Mouse (Mus musculus): ENCODE measurements at regions not wholly inside any gene's neighbourhood (a gene's known extent, or its start where the extent isn't known, plus 50 kb on each side); places are given as distances from the start of the nearest gene placed in this dataset.

DNA sequence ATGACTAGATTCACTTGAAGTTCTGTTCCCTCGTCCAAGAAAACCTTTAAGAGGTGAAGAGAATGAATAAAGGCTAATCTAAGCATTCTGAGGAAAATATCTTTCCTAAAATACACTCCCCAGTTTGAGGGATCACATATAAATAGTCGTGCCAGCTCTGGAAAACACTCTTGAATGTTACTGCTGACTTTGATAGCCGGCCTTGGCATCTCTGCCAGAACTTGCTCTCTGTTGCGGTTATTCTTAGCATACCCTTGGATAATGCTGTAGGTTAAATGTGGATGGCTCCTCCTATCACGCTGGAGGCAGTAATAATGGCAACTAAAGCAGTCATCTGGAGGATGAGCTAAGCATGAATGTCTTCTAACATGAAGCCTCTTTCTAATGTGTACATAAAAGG lies 363.6 kb upstream of the Adgrl2 start:
- DNase-seq = no peak

DNA sequence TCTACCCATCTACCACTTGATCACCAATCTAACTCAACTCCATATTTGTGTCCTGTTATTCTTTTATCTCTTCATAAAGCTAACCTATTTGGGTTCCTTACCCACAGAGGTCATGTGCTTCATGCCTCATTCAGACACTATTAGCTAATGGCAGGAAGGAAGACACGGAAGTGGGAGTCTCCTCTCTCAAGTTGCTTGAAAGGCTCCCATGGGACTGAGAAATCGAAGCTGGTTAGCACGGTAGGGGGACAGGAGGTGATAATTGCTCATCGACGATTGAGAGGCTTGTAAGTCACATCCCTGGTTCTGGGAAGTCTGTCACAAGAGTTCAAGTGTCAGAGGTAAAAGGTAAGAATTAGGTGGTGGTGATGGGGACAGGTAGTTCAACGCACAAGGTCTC lies 362.2 kb upstream of the Adgrl2 start:
- DNase-seq = no peak

DNA sequence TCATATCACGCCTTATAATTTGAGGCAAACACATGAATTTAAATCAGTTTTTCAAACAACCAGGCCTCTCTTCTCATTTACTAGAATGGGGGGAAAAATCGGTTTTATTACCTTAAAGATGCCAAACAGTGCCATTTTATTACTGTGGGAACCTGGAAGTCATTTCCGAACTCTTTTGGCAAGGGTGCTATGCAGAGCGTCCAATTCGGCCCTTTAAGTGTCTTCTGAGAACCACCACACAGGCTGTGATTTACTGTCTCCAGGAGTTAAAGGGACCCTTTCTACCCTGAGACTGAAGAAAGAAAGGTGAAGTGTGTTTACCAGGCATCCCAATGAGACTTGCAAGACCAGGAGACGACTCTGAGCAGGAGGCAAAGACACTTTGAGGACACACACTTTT lies 359.4 kb upstream of the Adgrl2 start:
- DNase-seq = no peak

DNA sequence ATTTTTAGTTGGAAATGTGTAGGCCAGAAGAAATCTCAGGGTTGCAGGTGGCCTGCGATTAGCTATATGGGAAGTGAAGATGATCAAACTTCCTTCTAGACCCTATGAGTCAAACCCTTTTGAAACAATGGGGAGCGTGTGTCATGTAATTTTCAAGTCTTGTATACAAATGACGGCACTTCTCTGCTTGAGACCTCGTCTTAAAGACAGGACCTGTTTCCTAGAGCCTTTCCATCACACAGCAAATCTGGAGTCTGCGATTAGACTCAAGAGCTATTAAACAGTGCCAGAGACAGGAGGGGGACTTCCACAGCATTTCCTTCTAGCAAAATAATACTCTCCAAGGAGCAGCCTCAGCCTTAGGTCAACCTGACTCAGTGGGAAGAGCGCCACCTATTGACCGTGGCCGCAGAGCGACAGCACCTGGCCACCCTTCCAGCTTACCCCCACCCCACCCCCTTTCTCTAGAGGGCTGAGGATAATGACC lies 358.9 kb upstream of the Adgrl2 start:
- DNase-seq = no peak

DNA sequence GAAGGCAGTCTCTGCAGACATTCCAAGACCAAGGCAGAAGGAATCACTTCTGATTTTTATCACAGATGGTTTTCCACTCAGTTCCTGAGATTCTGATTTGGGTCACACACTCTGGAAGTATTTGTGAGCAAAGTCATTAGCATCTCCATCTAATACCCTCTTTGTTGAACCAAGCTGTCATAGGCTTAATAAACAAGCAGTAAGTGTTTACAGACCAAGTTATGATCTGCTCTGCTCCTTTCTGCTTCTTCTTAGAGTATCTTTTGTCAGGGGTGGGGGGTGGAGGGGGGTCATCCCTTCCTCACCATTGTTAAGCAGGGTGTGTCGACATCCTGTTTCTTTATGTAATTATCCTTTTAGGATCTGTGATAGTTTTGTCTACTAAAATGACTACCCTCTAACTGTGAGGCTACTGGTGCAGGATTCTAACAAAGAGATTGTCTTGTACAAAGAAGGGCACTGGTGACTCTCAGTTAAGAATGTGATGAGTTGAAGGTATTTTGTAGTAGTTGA lies 358.2 kb upstream of the Adgrl2 start:
- no peak for DNase-seq

DNA sequence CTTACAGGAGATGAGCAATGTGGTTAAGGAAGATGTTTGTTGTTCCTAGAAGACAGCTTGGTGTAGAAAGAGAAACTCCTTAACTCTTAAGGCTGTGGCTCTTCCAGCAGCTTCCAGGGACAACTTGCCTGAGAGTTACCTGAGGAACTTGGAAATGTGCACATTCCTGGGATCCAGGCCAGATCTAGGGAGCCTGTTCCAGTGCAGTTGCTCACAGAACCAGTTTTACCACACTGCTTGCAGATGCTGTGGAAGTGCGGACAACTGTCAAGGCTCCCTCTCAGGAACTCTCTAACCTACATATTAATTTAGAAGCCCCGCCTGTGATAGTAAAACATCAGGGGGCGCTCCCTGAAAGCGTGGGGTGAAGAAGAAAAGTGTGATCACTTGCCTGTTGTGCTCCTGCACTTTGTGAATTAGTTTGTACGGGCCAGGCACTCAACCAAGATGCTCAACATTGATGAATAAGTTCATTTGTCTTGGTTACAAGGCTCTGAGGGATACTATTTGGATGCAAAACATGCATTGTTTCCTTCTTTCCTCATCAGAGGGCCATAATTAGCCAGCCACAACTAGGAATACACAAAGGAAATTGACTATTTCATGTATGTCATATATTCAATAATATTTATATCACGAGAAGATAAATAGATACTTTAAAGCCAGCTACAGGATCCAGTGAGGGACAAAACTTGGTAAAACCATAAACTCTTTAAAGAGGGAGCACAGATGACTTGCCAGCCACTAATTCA lies 357.1 kb upstream of the Adgrl2 start:
- no peak for DNase-seq

DNA sequence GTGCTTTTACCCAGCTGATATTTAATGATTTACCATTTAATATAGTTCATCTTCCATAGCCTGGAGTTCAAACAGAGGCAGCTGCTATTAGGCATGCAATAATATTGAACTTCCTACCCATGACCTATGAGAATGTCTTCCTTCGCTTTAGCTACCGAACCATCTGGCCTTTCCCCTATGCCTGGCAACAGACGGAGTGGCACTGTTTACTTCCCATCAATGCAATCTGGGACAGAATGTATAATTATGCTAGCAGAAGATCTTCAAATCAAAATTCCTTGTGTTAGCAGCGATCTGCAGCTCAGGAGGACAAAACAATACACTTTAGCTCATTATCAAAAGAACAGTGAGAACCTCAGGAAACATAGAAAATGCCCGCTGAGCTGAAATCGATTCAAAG lies 352.2 kb upstream of the Adgrl2 start:
- no peak for DNase-seq

DNA sequence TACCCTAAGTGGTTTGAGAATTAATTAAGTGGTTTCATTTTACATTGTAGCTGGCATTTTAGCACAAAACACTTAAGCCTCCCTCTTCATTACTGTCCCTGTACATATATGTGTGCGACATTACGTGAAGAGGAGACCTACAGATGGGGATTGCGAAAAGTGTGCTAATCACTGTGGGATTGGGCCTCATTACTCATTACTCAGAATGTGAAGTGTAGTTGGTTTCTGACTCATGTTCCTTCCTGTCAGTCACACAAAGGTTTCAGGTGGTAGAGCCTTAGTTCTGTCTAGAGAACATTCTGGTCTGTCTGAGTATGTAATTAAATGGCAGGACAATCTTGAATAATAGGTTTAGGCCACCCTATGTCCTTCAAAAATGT lies 349.0 kb upstream of the Adgrl2 start:
- DNase-seq = no peak

DNA sequence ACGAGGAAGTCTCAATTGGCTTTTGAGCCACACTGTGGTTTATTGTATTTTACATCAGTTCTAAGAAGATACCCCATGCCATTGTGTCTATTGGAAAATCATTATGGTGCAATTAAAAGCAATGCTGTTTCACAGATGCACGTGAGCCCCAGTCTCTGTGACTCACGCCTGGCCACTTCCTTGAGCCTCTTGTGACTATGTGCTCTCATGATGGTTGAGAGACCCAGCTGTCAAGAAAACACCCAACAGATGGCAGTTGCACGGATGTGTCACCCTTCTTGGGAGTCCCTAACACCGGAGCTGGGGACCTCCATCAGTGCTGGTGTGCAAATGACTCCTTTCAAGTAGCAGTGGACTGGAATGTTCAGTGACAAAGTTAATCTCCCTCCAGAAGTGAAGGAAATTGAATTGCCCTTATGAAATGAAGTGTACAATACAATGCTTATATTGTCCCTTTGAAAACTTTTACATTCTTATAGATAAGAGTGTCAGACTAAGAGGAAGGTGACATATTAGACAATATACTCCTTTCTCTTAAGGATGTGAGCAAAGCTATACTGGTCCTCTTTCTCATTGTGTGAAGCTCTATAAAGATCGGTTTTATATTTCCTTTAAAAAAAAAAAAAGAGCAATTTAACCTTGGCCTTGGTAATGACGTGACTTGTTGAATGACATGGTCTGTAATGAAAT lies 348.5 kb upstream of the Adgrl2 start:
- no peak for DNase-seq

DNA sequence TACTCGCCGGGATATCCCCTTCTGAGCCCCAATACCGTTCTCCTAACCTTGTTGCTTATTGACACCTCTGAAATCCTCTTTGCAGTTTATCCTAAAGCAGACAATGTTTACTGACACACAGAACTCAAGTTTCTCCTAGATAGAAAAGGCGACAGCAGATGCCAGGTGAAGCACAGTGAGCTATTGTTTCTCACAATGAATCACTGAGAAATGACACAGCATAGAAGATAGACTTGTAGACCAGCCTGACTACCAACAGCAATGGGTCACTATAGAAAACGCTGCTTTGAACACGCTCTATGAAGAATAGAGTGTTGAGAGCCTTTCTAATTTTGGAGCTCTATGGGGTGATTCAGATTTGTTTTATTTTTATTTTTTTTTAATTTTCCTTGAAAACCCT lies 344.9 kb upstream of the Adgrl2 start:
- DNase-seq = no peak

DNA sequence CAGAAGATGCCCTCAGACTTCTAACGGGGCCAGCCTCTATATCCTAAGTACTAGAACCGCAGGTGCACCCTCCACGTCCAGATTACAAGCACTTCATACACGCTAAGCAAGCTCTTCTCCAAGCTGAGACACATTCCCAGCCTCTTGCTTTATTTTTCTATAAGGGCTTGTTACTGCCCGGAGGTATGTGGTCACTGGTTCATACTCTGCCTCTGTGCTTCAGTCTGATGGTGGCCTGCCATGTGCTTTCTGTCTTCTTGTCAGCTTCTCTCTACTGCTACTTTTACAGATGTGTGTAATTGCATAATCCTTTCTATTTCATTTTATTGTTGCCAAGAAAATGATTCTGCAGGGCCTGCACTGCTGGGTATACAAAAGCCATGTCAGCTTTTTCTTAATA lies 343.3 kb upstream of the Adgrl2 start:
- DNase-seq = no peak

DNA sequence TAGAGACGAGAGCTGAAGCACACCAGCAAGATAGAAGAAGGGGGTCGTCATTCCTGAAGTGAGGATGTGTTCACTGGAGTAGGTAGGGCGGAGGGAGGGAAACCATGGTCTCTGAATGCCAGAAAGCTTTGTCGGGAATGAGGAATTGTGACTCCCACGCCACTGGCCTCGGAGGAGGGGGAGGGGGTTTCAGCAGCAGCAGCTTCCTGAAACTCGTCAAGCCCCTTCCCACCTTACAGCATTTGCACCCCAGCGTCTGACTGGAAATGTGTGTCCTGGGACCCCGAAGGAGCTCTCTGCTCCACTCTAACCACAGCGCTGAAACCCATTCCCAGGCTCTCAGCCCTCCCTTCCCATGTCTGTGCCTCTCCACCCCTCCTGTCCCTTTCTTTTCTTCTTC lies 342.8 kb upstream of the Adgrl2 start:
- DNase-seq = no peak

DNA sequence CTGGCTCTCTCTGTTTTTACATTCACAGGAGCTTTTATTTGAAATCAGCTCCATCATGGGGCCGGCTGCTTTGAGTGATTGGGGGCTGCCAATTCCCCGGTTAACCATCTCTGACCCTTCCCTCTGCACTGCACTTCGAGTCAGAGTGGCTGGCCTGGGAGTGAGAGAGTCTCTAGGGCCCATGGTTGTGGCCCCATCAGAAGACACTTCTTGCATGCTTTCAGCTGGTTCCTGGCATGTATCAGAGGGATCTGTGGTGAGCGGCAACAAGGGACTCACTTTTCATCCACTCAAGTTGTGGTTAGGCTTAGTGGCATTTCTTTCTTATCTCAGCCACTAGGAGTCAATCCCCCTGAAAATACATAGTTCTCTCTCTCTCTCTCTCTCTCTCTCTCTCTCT lies 341.8 kb upstream of the Adgrl2 start:
- no peak for DNase-seq

DNA sequence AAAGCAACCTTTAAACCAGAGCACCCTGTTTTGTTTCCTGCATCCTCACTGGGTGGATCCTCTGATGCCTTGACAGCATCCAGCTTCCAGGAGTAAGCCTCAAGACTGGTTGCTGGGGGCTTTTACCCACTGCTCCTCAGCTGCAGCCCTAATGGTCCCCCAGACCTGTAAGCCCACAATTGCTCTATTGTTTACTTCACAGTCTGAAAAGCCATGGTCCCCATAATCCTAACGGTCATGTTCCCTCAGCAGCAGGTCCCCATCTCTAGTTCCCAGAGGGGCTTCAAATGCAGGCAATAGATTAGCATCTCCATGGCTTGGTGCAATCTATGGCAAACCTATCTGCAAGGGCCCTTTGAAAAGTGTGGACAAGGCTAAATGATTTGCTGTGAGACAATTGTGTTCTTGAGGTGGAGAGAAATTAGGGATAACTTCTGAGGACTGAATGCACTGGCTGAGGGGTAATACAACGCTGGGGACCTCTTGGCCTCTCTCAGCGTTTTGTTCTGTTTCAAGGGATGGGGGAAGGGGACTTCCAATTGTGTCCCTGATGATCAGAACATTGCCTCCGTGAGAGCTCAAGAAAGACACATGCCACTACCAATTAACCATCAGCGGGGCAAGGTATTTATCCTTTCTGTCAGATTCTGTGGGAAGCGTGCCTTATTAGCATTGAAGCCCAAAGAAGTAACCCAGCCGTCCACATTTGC lies 341.1 kb upstream of the Adgrl2 start:
- no peak for DNase-seq

DNA sequence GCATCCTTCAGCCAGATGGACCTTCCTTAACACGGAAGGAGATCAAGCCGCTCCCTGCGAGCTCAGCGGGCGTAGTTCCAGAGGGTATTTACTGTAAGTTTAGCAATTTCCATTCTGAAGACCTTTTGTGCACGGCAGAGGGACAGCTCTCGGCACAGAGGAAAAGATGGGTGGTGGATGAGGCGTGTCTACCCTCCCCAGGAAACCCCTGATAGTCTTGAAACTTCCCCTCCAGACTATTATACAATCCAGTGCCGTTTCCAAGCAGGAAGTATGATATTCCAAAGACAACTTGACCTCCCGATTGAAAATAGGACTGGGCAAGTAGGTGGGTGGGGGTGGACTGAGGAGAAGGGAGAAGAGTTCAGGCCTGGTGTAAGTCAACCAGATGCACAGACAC lies 340.4 kb upstream of the Adgrl2 start:
- DNase-seq = no peak

DNA sequence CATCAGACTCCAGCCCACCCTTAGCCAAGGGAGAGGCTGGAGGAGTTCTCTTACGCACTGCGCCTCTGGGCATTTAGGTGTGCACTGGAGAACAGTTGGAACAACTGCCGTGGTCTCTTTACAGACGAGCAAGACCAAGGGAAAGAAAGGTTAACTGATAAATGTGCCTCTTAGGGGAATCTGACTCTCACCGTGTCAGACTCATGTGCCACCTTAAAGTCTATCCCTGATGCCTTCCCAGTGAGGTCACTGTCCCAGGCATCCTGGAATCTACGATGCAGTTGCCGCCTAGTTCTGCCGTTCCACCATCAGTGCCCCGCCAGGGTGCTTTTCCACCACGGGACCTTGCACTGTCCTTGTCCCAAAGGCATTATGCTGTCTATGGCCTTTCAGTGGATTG lies 339.7 kb upstream of the Adgrl2 start:
- DNase-seq = no peak

DNA sequence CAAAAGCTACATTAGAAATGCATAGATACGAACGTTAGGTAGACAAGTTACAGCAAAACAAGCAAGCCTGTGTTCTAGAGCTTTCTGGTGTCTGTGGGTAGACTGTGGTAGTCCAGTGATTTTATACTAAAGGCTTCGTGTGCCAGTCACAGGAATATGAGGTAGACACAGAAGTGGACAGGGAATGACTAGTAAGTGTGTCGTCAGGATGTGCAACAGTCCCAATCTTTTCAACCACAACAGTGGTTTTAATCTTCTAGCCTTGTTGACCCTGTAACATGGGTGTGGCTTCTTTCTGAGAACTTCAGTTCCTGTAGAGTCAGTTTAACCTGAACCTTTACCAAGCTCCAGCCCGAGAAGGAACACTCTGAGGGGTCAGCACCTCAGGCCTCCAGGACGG lies 339.3 kb upstream of the Adgrl2 start:
- no peak for DNase-seq

DNA sequence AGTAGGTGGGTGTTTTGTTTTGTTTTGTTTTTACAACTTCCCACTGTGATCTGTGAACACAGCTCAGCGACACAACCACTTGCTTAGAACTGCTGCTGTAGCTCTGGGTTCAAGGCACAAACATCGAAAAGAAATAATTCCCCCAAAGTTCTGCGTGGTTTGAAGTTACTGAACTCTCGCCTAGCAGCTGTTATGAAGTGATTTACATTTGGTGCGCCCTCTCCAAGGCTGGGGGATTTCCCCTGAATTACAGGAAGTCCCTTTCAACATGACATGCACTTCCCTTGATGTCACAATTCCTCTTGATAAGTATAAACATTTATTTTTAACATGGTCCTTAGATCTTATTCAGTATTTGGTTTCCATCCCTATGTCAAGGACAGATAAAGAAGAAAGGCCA lies 336.3 kb upstream of the Adgrl2 start:
- DNase-seq = no peak

DNA sequence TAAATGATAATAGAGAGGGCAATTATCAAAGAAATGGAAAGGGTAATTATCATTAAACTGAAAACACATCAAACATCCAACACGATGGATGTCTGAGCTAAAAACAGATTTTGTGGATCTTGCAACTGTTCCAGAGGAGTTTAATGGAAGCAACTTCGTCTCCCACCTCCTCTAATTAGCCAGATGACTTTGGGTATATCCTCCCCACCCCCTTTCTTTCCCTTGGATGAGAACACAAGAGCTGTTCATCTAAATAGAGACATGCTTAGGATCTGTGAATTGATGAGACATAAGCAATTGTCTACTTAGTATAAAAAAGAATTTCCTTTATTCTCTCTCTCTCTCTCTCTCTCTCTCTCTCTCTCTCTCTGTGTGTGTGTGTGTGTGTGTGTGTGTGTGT lies 333.7 kb upstream of the Adgrl2 start:
- no peak for DNase-seq

DNA sequence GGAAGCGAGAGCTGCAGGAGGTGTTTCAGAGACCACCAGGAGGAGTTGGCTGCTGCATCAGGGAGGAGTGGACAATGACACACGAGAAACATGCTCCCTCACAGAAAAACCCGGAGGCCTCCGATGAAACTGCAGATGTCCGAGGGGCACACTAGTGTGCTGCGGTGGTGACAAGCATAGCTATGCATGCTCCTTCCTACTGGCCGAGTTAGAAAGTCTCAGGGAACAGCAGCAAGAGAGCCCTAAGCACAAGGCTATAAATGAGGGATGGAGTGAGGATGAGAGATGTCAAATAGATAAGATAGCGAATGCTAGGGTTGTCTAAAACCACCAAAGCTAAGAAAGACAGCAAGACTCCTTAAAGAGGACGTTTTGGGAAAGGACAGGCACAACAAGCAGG lies 328.4 kb upstream of the Adgrl2 start:
- no peak for DNase-seq

DNA sequence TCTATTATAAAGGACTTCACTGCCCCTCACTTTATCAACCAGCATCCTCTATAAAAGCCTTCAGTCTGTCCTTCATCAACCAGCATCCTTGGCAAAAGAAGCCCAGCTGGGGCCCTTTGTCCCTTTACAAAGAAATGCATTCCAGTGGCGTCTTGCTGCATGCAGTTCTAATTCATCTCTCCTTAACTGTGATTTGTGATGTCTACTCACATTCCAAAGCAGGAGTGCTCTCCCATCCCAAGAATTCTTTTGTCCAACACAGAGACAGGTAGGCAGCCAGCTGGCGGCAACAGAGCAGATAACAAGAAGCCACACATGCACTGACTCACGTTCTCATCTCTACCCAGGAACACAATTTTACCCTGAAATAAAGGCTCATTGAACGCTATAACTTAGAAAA lies 323.9 kb upstream of the Adgrl2 start:
- no peak for DNase-seq

DNA sequence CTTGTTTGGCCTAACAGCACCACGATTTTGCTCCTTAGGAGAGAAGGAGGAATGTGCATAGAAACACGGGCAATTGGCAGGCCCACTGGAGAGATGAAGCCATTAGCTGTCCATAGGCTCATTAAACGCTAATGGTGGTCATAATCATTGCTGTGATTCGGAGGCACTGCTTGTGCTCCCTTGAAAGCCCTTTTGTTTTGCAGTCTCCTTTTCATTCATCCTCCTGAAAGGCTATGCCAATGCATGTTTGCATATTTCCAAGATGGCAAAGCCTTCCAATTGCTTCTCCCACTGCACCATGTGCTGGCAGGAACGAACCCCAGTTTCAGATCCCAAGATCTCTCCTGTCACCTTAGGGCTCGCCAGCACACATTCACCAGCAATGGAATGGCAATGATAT lies 322.9 kb upstream of the Adgrl2 start:
- DNase-seq = no peak

DNA sequence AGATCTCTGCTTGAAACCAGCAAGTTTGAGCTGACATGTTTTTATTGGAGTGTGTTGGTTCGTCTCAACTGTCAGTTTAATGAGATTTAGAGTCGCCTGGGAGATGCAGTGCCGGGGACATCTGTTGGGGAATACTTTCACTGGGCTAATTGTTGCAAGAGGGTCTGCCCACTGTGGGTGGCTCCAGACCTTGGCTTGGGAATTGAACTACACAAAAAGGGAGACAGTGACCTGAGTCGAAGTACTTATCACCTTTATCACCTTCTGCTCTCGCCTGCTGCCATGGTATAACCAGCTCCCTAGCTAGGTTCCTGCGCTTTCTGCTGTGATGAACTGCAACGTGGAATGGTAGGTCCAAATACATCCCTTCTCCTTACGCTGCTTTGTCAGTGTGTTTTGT lies 321.2 kb upstream of the Adgrl2 start:
- DNase-seq = no peak

DNA sequence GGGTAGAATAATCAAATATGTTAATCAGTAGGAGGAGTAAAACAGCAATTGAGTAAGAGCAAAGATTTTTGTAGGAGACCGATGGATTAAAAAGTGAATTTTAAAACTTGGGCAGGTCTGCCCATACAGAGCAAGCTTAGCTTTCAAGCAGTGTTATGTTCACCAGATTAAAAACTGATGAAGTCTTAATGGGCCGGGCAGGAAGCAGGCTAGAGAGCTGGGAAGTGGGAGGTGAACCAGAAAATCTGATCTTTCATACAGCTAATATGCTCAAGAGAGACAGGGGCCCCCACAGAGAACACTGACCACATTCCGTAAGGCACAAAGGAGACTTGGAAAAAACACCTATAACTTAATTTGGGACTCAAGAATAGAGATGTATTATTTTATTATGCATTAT lies 316.4 kb upstream of the Adgrl2 start:
- DNase-seq = no peak

Data from cerebellum, adult 8-10 months (tissue).